Mouse (Mus musculus): ENCODE measurements at regions not wholly inside any gene's neighbourhood (a gene's known extent, or its start where the extent isn't known, plus 50 kb on each side); places are given as distances from the start of the nearest gene placed in this dataset.
A peak's percentile ranks its signal among the peaks of the same experiment; 100 is the strongest.

GRCm38 (mm10) chr6:53143846-53144584 is 75.6 kb upstream of the Jazf1 start:
- peak; percentile 16 to 34 for DNase-seq (ENCODE audit: low spot score in 2 of 2)

GRCm38 (mm10) chr6:53134410-53134809 is 66.0 kb upstream of the Jazf1 start:
- DNase-seq (ENCODE audit: low spot score in 2 of 2) = no peak

- no peak for DNase-seq (ENCODE audit: low spot score in 2 of 2)
Observed at GRCm38 (mm10) chr6:53130717-53131330, 62.4 kb upstream of the Jazf1 start.

- DNase-seq (ENCODE audit: low spot score in 2 of 2) = no peak
Observed at GRCm38 (mm10) chr6:53126776-53127175, 58.3 kb upstream of the Jazf1 start.

- DNase-seq (ENCODE audit: low spot score in 2 of 2) = no peak
Observed at GRCm38 (mm10) chr6:53124800-53125450, 56.5 kb upstream of the Jazf1 start.

GRCm38 (mm10) chr6:53120385-53120784 is 52.0 kb upstream of the Jazf1 start:
- no peak for DNase-seq (ENCODE audit: low spot score in 2 of 2)
